Comparison of ENCODE assay signal across 10 mouse cellular contexts in the genomic region with DNA sequence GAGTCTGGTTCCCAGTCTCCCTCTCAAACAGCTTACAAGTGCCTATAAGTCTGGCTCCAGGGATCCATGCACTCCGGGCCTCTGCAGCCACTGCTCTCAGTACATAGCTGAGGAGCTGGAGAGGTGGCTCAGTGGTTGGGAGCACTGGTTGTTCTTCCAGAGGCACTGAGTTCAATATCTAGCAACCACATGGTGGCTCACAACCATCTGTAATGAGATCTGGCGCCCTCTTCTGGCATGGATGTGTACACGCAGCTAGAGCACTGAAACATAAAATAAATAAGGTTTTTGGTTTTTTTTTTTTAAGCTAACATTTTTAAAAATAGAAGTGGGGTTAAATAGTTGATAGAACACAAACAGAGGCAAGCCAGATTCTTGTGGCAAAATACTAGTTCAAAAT.
DNase-seq lines count a peak whose midpoint lies in the region; ATAC-seq and TF ChIP-seq lines count a peak whose summit lies in the region.
"Had no signal": no experiment of that assay in that cellular context is flagged by ENCODE, and none has a peak within 500 bp of the region (broad histone marks: within the 10 kb centered on the region; RNA-seq: fewer than 3 reads in every experiment).

No protein-coding gene starts in this region.

- no peaks in the 10 kb centered on the region for H3K27me3 ChIP-seq in heart, adult 2 months (ENCODE audit: control insufficient read depth, insufficient read depth, low read length)
- H3K27me3 ChIP-seq in heart, embryonic 10.5 days (ENCODE audit: insufficient read depth, poor library complexity, severe bottlenecking): no peaks in the 10 kb centered on the region
- H3K27me3 ChIP-seq in lung, postnatal 0 days (replicated peaks; ENCODE audit: insufficient read depth, low read length): no peaks in the 10 kb centered on the region
- H3K27me3 ChIP-seq: embryonic facial prominence, embryonic 15.5 days; lung, embryonic 15.5 days had no signal

- no peaks in the 10 kb centered on the region for H3K9me3 ChIP-seq in heart, embryonic 10.5 days
- H3K9me3 ChIP-seq in lung, postnatal 0 days (ENCODE audit: low read length): no peaks in the 10 kb centered on the region
- H3K9me3 ChIP-seq: embryonic facial prominence, embryonic 15.5 days; lung, embryonic 15.5 days had no signal

- 60% methylated on average over 3 of the region's 3 CpGs for WGBS in heart, adult 2 months
- 58% methylated on average over 3 of the region's 3 CpGs for WGBS in heart, embryonic 10.5 days
- 47% methylated on average over 3 of the region's 3 CpGs for WGBS in lung, postnatal 0 days

- no peak overlapping the region for H3K9ac ChIP-seq in heart, adult 2 months (ENCODE audit: low read depth, low read length)
- H3K9ac ChIP-seq in lung, postnatal 0 days (replicated peaks; ENCODE audit: low read depth): no peak overlapping the region
- H3K9ac ChIP-seq: embryonic facial prominence, embryonic 15.5 days; lung, embryonic 15.5 days had no signal

- H3K27ac ChIP-seq in heart, adult 2 months: no peak overlapping the region
- no peak overlapping the region for H3K27ac ChIP-seq in heart, embryonic 10.5 days
- no peak overlapping the region for H3K27ac ChIP-seq in lung, postnatal 0 days (ENCODE audit: low read length)
- H3K27ac ChIP-seq: embryonic facial prominence, embryonic 15.5 days; lung, embryonic 15.5 days had no signal

- H3K4me2 ChIP-seq in lung, postnatal 0 days (replicated peaks; ENCODE audit: low read depth, low read length): no peak overlapping the region
- H3K4me2 ChIP-seq: embryonic facial prominence, embryonic 15.5 days; lung, embryonic 15.5 days had no signal

- H3K36me3 ChIP-seq in heart, adult 2 months (ENCODE audit: control insufficient read depth, insufficient read depth, low read length): no peaks in the 10 kb centered on the region
- peaks cover 76% of the 10 kb centered on the region for H3K36me3 ChIP-seq in heart, embryonic 10.5 days
- H3K36me3 ChIP-seq in lung, postnatal 0 days (ENCODE audit: insufficient read depth, low read length): peaks cover 19% of the 10 kb centered on the region; the same call in 1 of the 2 replicates

- peak in 1 of 2 experiments; percentile 34 for DNase-seq in heart, adult 2 months
- no peak for DNase-seq in heart, embryonic 10.5 days (ENCODE audit: low spot score)
- peak; percentile 61 for DNase-seq in 3T3-L1 (ENCODE audit: low read depth, low spot score)
- peak; percentile 64 for DNase-seq in NIH3T3 (ENCODE audit: low read depth)
- DNase-seq in lung, postnatal 0 days (ENCODE audit: low spot score): peak; percentile 44
- DNase-seq in thymus, postnatal 36 days: peak; percentile 26 to 27
- DNase-seq in layer of hippocampus, postnatal 14 days (ENCODE audit: low spot score in 2 of 2): no peak

- TF ChIP-seq EP300 in heart, adult 2 months (IDR thresholded peaks at IDR 0.05; ENCODE audit: insufficient read depth, low read depth, low read length): no peak
- TF ChIP-seq EP300 in lung, postnatal 0 days (IDR thresholded peaks at IDR 0.05): no peak

- no peak overlapping the region for H3K4me3 ChIP-seq in heart, adult 2 months
- no peak overlapping the region for H3K4me3 ChIP-seq in heart, embryonic 10.5 days
- H3K4me3 ChIP-seq in lung, postnatal 0 days (ENCODE audit: low read depth, low read length): no peak overlapping the region
- H3K4me3 ChIP-seq: embryonic facial prominence, embryonic 15.5 days; lung, embryonic 15.5 days had no signal

- TF ChIP-seq CTCF in heart, adult 2 months (IDR thresholded peaks at IDR 0.05): peak; percentile 86
- peak; percentile 70 for TF ChIP-seq CTCF in lung, postnatal 0 days (IDR thresholded peaks at IDR 0.05)

- intact Hi-C loops in heart, adult 2 months (cut with DNase I): loop anchor here (5.0 to 10.0 kb wide), 2 partner anchors 187 to 309 kb away; no protein-coding TSS in a partner anchor

- H3K79me2 ChIP-seq in heart, adult 2 months (replicated peaks; ENCODE audit: control insufficient read depth, insufficient read depth, low read length): no peaks in the 10 kb centered on the region

- H3K4me1 ChIP-seq in heart, adult 2 months (ENCODE audit: control insufficient read depth, insufficient read depth, low read length): no peaks in the 10 kb centered on the region
- no peaks in the 10 kb centered on the region for H3K4me1 ChIP-seq in heart, embryonic 10.5 days
- H3K4me1 ChIP-seq in lung, postnatal 0 days (ENCODE audit: insufficient read depth, low read depth, low read length): no peaks in the 10 kb centered on the region
- H3K4me1 ChIP-seq: embryonic facial prominence, embryonic 15.5 days; lung, embryonic 15.5 days had no signal

- TF ChIP-seq POLR2A in heart, adult 2 months (IDR thresholded peaks at IDR 0.05; ENCODE audit: insufficient read depth, low read depth, low read length): no peak

- ATAC-seq in common myeloid progenitor, adult 5-6 weeks (replicated peaks; ENCODE audit: low read depth, poor library complexity, severe bottlenecking): peak; percentile 58
- ATAC-seq in lung, postnatal 0 days: no peak

Comparison
In these comparisons a context has a peak if more than half of its experiments do, and no peak if none do; other contexts are left out.
1. DNase-seq: peak in 3T3-L1 (single experiment), NIH3T3 (single experiment), lung, postnatal 0 days (single experiment) and thymus, postnatal 36 days (2 of 2); none in heart, embryonic 10.5 days (single experiment) and layer of hippocampus, postnatal 14 days (0 of 2).